Mouse (Mus musculus): ENCODE results near the gene Krt82. TPM values are rescaled to one million over a fixed set of nuclear protein-coding genes. Genes with fewer than 3 reads are reported as not detected.

Gene Krt82
- total RNA-seq (2021) = not detected

DNA sequence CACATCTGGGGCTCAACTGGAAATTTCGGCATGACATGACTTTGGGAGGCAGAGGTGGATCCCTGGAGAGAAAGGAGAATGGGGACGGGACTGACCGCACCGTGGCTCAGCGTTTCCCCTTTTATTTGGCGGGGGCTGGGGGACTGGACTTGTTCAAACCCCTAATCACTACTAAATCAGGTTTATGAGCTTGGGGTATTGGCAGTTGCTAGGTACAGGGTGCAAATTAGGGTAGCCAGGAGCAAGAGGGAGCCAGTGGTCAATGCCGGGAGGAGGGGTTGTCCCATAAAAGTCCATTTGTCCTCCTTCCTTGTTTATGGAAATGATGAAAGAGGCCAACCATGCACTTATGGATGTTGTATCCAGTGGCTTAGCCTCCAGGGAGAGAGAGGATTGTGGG, at the start of gene Krt82:
Gene Krt82, minus strand, starts transcription at position 101 of the 400 bp plus-strand sequence.
- DNase-seq (ENCODE audit: low spot score in 2 of 2) = no peak
- intact Hi-C loops (cut with DNase I) = no loop called here

DNA sequence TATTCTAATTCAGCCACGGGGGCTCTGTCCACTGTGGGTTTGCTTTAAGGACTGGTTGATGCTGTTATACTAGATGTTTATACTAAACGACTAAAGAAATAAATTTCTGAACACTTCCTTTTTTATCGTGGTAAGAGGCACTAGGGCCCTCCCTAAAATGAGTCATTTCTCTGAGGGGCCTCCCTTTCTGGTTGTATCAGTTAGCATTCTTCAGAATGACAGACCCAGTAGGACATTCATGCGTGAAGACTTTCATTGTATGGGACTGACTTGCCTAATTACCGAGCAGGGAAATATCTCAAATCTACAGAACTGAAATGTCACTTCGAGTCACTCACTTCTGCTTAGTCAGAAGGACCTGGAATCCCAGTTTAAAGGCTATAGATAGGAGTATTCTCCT, 48.7 kb upstream of the Krt82 start:
- DNase-seq (ENCODE audit: low spot score in 2 of 2) = no peak
- intact Hi-C loops (cut with DNase I) = no loop called here

DNA sequence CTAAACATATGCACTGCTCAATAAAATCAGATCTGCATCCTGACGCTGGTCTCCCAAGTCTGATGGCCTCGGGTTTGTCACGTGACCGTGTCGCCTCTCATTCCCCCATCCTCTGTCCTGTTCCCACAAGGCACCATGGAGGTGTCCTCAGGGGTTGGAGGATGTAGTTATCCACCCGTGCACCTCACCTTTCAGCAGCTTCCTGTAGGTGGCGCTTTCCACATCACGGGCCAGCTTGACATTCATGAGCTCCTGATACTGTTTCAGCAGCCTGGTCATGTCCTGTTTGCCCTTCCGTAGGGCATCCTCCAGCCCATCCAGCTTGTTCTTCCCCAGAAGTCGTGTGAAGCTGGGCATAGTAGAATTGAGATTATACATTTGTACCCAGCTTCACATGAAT, 37.7 kb upstream of the Krt82 start:
- intact Hi-C loops (cut with DNase I) = no loop called here
- DNase-seq (ENCODE audit: low spot score in 2 of 2) = no peak

DNA sequence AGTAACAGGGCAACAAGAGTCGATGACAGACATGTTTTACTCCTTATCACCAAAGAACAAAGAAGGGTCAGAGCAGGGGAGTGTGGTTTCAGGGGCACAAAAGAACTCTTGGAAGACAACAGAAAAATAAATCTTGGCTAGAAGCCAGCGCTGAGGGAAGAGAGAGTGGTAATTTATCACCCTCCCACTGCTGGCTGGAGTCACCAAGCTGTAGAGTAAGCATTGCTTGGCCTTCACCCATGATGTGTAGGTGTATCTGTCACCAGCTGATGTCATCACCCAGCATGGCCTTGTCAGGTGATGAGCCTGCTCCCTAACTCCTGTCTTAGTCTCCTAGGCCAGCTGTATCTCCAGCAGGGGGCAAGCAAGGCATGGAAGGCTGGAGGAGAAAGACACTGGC, 34.0 kb upstream of the Krt82 start:
- intact Hi-C loops (cut with DNase I) = no loop called here
- DNase-seq (ENCODE audit: low spot score in 2 of 2) = no peak

DNA sequence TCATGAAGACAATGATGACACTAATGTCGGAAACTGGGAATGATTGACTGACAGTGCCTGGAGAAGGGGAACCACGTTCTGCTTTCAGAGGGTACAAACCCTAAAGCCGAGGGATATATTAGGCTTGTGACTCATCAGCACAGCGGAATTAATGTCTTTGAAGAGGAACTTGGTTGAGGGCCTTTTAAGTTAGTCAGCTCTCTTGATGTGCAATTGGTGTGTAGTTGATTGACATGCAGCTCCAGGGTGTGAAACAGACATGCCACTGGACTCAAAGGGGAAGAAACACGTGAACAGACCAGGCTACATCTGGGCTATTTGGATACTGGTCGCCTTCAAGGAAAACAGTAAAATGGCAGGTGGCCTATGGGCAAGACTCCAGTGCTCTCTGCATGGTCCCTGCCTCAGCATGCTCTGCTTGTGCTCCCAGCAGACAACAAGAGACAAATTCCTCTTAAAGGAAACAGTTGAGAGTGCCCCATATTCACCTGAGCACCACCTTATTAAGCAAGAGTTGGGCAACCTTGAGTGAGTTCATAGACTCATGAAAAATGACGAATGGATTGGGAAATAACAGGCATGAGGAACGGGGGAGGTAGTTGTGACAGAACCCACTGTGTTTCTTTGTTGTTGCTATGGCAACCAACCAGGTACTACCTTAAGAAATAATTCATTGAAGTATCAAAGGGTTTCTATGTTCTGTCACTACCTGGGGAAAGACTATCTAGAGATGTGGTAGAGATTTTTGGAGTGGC, 32.9 kb upstream of the Krt82 start:
- intact Hi-C loops (cut with DNase I) = no loop called here
- DNase-seq (ENCODE audit: low spot score in 2 of 2) = no peak

DNA sequence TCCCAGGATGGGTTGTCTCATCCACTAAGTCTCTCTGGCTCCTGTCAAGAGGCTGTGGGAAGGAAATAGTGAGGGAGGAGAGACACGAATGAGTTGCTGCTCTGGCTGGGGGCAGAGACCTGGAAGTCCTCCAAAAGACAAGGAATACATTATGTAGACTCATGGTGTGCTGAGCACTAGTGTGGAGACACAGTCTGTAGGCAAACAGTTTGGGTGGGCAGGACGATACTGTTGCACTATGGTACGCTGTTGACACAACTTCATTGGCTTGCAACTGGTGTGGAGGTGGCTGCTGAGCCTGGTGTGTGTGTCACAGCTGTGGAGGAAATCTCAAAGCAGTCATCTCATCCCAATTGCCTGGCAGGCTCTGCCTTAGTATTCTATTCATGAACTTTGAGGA, 31.2 kb upstream of the Krt82 start:
- intact Hi-C loops (cut with DNase I) = no loop called here
- peak in 1 of 2 experiments; percentile 14 for DNase-seq (ENCODE audit: low spot score in 2 of 2)

DNA sequence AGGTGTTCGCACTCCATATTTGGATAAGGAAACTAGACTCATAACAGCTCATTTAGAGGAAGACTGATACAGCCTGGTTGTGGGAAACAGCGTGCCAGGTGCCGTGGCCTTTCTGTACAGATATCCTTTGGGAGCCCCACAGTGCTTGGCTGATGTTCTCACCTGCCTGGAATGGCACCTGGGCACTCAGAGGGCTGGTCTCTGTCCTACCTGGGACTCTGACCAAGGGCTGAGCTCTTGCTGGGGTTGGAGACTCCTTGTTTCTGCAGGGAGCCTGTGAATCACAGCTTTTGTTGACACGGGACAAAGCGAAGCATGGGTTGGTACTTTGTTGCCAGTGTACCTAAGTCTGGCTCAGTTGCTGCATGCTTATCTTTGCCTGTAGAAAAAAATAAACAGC, 25.0 kb upstream of the Krt82 start:
- no peak for DNase-seq (ENCODE audit: low spot score in 2 of 2)
- intact Hi-C loops (cut with DNase I) = no loop called here

DNA sequence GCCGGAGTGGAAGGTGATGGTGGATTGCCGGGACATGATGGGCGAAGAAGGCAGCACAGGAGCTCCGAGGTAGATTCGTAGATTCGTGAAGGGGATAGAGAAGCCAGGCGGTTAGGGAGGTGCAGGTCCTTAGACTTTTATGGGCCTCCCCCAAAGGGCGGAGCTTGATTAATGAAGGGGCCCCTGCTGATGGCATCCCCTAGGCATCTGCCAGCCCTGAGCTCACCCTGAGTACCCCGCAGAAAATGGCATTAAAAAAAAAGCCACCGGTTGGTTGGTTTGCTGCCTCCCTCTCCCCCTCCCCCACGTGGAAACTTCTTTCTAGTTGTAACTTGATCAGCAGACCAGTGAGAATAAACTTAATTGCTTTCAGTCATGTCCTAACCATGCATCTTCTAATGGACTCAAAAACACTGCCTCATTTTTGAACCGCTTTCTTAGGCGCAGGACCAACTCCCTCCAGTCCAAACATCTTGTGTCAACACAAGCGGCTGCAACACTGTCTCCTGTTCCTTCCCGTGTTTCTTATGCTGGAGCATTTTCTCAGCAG, 23.4 kb upstream of the Krt82 start, which contains the start of gene Krt75:
Gene Krt75, minus strand, starts transcription at position 109 of the 550 bp plus-strand sequence.
- no peak for DNase-seq (ENCODE audit: low spot score in 2 of 2)
- intact Hi-C loops (cut with DNase I) = no loop called here

DNA sequence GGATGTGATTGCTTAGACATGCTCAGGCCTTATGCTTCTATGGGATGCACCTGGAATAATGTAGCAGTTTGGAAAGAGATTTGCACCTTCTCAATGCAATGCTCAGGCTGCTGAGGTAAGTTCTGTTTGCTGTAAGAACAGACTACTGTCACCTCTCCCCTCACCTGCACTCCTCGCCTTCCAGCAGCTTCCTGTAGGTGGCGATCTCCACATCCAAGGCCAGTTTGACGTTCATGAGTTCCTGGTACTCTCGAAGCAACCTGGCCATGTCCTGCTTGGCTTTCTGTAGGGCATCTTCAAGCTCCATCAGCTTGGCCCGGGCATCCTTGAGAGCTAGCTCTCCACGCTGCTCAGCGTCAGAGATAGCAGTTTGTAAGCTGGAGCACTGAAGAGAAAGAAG, 17.3 kb upstream of the Krt82 start:
- no peak for DNase-seq (ENCODE audit: low spot score in 2 of 2)
- intact Hi-C loops (cut with DNase I) = no loop called here

DNA sequence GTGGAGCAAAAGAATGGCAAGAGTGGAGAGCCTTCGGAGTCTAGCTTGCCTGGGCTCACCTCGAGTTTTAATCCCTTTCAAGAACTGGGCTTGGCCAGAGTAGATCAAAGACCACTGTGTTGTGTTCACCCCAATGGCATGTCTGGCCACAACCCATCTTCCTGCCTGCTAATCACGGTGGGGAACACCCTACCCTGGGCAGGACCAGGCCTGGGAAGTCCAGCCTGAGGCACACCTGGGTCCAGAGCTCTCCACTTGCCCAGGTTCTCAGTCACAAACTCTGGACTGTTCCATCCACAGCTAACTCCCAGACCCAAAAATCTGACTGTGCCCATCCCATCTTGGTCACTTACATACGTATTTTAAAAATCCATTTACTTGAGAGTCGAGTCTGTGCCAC, 12.4 kb upstream of the Krt82 start, which contains the start of gene Krt90:
Gene Krt90, minus strand, starts transcription at position 101 of the 400 bp plus-strand sequence.
- no peak for DNase-seq (ENCODE audit: low spot score in 2 of 2)
- intact Hi-C loops (cut with DNase I) = no loop called here

DNA sequence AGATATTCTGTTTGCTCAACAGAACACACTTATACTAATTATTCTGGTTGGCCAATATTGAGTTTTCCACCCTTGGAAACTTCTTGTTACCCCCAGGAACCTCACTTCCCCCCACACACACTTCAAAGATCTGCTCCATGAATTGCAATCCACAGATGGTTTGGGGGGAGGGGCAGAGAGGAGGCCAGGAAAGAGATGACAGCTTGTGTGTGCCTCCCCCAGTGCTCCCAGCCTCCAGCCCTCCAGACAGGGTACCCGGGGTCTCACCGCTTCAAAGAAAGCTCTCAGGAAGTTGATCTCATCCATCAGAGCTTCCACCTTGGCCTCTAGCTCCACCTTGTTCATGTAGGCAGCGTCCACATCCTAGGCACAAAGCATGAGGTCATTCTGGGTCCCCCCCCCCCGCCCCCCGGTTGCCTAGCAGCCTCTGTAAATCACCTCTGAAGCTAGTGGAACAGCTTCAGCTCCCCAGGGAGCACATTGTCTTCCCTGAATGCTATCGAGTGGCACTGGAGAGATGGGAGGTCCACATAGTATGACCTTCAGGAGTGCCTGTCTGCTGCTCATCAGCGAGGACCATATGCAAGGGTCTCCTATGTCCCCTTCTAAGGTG, 7.7 kb upstream of the Krt82 start:
- intact Hi-C loops (cut with DNase I) = no loop called here
- no peak for DNase-seq (ENCODE audit: low spot score in 2 of 2)

DNA sequence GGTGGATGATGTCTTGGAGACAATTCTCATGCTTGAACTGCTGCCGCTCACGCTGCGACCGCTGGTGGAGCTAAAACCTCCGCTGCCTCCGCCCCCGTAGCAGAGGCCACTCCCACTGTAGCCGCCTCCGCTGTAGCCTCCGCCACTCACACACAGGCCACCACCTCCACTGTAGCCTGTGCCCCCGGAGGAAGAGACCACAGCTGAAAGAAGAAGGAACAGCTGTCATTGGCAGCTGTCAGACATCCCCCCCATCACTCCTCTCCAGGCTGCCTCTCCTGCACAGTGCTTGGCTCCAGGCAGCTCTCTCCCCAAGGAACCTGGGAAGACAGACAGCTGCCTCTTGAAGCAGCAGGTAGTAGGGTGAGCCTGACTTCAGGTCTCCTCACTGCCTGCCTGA, 2.7 kb upstream of the Krt82 start:
- intact Hi-C loops (cut with DNase I) = no loop called here
- DNase-seq (ENCODE audit: low spot score in 2 of 2) = peak; percentile 15 to 31

DNA sequence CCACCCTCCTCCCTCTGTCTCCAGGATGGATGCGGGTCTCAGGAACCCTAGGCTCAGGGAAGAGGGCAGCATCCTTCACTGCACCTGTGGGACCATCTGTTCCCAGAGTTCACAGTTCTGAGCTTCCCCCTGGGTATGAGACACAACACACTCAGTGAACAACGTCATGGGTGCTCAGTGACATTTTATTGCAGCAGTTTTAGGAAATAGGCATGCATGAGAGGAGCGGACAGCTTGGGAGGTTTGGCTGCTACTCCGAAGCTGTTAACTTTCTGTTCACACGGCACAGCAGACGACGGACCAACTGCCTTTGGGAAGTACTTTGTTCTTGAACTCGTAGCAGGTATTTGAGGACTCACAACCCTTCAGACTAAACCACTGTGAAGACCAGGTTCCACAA, 1.7 kb upstream of the Krt82 start:
- DNase-seq (ENCODE audit: low spot score in 2 of 2) = no peak
- intact Hi-C loops (cut with DNase I) = no loop called here

DNA sequence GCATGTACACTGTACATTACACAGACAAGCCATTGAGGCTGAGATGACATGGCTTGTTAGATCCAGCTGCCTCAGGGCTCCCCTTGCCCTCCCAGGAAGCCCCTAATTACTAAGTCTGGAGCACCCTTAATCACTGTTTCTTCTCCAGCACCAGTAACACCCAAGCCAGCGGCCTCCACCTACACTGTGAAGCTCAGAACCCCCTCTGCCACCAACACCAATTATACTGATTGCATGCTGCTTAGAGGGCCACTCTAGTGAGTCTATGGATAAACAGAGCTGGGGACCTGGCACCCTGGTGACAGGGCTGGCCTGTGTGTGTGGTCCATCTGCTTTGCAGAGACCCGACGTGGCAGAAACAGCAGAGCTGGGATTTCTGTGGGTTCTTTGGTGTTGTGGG, 6.0 kb downstream of the Krt82 start:
- no peak for DNase-seq (ENCODE audit: low spot score in 2 of 2)
- intact Hi-C loops (cut with DNase I) = no loop called here

DNA sequence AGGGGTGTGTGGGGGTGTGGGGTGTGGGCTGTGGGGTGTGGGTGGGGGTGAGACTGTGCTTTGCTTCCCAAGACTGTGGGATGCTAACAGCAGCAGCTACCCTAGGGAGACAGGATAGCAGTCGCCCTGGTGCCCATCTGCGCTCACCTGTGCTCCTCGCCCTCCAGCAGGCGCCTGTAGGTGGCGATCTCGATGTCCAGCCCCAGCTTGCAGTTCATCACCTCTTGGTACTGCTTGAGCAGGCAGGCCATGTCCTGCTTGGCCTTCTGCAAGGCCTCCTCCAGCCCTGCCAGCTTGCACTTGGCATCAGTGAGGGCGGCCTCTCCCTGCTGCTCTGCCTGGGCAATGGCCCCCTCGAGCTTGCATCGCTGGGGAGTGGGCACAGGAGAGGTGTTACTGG, 7.9 kb downstream of the Krt82 start:
- DNase-seq (ENCODE audit: low spot score in 2 of 2) = no peak
- intact Hi-C loops (cut with DNase I) = no loop called here

DNA sequence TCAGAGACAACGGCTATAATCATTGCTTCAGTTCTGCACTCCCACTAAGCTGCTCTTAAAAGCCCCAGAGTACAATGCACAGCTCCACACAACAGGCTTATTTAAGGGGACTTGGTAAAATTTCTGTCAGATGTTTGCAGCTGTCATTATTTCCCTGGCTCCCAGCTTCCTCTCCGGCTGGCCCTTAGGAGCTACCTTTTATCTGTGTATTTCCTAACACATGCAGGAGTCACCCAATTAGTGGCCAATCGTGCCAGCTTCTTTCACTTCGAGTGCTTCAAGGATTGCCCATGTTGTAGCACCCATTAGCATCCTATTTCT, 11.9 kb downstream of the Krt82 start:
- DNase-seq (ENCODE audit: low spot score in 2 of 2) = no peak
- intact Hi-C loops (cut with DNase I) = no loop called here

DNA sequence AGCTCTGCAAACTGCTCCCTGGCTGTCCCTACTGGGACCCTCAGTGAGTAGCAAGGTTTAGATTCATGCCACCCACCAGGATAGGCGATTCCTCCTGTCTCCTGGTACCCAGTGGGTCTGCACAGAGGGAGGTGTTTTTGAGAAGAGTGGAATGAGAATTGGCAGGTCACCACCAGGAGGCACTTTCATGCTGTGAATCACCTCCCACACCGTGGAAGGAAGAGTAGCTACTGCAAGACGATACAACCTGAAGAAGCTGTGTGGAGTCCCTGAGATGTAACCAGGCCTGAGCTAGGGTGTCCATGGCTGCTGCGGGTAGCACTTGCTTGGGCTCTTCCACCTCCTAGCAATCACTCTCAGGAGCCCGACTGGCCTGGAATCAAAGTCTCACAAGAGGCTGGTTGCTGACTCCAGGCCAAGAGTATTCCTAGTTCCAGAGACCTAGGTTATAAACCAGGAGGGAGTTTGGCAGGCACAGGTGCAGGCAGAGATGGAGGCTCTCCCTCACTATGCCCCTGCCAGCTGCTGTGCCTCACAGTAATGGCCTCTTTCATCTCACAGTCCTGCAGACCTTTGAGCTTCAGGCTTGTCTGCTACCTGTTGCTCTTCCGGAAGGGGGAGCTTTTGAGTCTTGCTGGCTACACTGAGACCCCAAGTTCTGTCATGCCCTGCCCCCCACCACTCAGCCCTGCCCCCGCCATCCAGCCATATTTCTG, 12.4 kb downstream of the Krt82 start:
- intact Hi-C loops (cut with DNase I) = no loop called here
- no peak for DNase-seq (ENCODE audit: low spot score in 2 of 2)

DNA sequence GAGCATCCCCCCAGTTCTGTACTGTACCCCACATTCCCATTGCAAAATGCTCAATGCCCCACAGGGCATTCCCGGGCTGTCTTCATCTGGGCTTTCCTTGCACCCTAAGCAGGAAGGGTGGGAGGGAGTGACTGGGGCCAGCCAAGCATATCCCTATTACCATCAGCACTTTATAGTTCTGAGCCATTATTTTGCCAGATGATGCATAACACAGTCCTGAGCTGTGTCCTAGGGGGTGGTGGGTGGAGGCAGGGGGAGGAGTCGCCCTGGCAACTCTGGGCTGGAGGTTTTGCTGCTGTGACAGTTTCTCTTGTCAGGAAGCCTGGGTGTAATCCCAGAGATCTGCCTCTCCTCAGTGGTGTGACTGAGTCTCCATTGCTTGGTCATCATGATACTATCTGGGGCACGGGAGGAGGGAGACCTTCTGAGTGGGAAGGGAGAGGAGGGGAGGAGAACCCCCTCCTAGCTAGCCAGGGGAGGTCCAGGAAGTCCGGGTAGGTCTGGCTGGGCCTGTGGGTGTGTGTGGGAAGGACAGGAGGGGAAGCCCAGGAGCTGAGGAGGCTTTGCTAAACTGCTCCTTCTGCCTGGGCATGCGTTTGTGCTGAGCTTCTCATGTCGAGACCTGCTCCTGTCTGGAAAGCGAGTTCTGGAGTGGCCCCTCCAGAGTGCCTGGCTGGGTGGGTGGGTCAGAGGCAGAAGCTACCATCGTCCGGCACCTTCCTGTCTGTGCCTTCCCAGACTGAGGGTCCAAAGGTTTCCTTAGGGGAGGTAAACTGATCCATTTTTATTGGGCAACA, 14.2 kb downstream of the Krt82 start:
- intact Hi-C loops (cut with DNase I) = no loop called here
- DNase-seq (ENCODE audit: low spot score in 2 of 2) = peak in 1 of 2 experiments; percentile 16

DNA sequence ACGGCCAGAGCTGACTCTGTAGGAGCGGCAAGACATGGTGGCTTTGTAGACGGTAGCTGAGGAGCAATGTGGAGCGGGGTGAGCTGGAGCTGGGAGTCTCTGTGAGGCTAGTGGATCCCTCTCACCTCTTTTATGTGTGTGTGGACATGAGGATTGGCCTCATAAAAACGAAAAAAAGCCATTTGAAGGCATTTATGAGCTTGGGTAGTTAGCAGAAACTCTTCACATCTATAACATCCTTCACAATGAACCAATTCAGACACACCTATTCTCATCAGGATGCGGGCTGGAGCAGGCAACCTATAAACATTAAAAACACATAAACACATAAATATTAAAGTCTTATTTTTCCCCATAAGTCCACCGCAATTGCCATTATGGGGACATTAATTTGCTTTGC, 17.7 kb downstream of the Krt82 start, which contains the start of gene Krt84:
Gene Krt84, minus strand, starts transcription at position 101 of the 400 bp plus-strand sequence.
- intact Hi-C loops (cut with DNase I) = no loop called here
- no peak for DNase-seq (ENCODE audit: low spot score in 2 of 2)
